Mouse (Mus musculus) liver, adult 2 months (tissue): ENCODE results near the gene Rb1.

ENCODE experiments used
- CTCF ChIP-seq: fragments of 200-500 bp; IDR thresholded peaks from 2 replicates; pipeline ENCODE4 v1.5.1; 2011; ENCODE audit warnings: low read depth, low read length, control low read depth
- POLR2A ChIP-seq: fragments of 200-500 bp; IDR thresholded peaks from 2 replicates; pipeline ENCODE4 v1.6.1; 2011; ENCODE audit warnings: low read length, control low read depth; ENCODE audit not compliant: insufficient read depth; ENCODE audit errors: extremely low read depth

DNA sequence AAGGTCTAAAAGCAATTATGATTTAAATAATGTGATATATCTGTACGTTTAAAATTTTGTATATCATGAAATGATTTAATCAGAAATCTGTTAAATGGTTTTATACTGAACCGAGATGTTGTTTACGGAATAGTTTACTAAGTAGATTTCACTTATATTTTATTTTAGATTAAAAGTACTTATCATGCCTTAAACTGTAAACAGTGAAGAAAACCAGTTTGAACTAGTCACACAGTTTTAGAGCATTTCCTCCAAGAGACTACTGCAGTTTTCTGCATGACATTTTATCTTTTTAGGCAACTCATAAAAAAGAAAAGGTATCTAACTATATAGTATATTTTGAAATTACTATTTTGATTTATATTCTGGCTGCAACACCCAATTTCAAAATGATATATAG, 85.8 kb downstream of the Rb1 start:
- TF ChIP-seq CTCF (no peak), POLR2A (no peak)
